Mouse (Mus musculus) neural tube, embryonic 10.5 days (tissue): Measurements from ENCODE around the gene Rasgef1b.
A peak's percentile ranks its signal among the peaks of the same experiment; 100 is the strongest.

Experiments
- DNase-seq: peaks from one replicate; pipeline ENCODE4 v3.0.0-alpha.2; 2017; ENCODE audit warnings: low spot score; ENCODE audit errors: extremely low spot score

Rasgef1b gene

DNA sequence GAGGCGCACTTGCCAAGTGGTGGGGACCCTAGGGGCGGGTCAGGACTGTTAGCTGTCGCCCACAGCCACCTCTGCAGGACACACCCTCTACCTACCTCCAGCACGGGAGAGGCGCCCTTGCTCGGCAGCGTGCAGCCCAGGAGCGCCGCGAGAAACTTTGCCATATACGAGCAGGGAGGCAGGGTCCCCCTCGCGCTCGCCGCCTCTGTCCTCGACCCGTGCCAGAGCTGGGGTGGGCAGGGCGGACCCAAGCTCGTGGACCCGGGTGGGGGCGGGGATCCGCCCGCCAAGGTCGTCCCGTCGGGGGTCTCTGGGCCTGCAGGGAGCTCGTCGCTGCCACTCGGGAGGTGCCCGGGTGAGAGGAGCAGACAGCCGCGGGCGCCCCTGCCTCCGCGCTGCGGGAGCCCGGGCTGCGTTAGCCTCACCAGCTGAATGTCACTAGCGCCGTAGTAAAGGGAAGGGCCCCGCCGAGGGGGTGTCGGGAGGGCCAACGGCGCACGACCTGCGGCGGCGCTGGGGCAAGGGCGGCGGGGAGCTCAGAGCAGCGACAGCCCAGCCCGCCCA is at the start of gene Rasgef1b:
Gene Rasgef1b, minus strand, starts transcription at position 417 of the 564 bp plus-strand sequence.
- DNase-seq = peak; percentile 81

- no peak for DNase-seq
These were observed 46.5 kb upstream of the Rasgef1b start for GRCm38 (mm10) chr5:99775342-99775741.

GRCm38 (mm10) chr5:99773265-99773664 is 44.4 kb upstream of the Rasgef1b start:
- no peak for DNase-seq

DNA sequence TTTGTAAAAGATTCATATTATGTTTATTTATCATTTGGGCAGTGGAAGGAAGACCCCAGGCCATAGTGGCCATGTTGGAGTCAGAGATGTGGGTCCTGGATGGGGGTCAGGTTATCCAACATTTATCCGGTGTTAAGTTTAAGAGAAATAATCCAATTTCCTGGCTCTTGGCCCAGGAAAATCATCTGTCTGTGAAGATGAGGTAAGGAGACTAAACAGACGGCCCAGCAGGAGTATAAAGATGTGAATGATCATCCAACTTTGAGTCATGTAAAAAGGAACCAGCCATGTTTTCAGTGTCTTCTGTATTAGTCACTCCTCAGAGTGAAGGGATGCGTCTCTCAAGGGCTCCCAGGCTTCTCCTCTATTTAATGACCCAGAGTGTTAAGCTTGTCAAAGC is 35.4 kb upstream of the Rasgef1b start:
- DNase-seq = no peak

DNA sequence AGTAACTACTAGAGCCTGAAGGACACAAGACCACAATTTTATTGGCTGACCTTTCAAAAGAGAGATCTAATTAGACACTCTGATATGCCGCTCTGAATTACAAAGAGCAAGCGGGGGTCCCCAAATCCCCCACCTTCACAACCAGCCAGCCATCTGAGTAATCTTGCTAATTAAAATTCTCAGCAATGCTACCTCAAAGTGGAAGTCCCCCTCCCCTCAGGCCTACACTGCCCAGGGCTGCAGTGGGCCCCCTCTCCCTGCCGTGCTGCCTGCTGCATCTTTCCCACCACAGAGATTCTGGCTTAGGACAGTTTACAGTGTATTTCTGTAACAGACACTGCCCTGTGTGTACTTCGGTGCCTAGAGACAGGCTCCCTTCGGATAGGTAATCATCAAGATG is 30.0 kb upstream of the Rasgef1b start:
- no peak for DNase-seq

DNA sequence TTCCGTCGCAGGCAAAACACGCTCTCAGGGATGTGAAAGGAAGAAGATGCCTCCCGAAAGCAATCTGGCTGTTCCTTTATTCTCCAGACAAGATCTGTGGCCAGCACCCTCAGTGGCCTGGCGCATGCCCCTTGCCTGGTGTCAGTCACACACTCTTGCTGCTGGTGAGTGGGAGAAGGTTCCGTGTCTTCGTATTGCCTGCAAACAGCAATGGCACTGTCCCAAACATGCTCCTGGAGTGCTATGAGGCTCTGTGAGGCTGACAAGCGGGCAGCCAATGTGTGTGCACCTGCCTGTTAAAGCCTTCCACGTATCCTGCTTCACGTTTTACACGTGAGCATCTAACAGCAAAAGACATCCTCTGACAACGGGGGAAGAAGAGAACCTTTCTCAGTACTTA is 25.0 kb upstream of the Rasgef1b start:
- DNase-seq = no peak

DNA sequence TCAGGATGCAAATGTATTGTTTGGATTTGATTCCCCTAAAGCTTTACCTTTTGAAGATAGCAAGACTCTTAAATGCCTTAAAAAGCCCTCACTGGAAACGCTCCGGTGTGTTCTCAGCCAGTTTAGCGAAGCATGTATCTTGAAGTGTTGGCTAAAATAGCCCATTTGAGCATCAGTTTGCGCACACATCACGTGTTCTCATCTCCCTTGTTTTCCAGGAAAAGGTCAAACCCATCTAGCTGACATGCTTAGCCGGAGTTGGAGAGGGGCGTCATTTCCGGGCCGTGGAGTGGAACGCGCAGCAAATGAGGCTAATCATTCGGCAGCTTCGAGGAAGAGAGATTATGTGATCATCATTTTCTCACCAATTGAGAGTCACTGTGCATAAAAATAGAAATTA is 24.5 kb upstream of the Rasgef1b start:
- DNase-seq = no peak

DNA sequence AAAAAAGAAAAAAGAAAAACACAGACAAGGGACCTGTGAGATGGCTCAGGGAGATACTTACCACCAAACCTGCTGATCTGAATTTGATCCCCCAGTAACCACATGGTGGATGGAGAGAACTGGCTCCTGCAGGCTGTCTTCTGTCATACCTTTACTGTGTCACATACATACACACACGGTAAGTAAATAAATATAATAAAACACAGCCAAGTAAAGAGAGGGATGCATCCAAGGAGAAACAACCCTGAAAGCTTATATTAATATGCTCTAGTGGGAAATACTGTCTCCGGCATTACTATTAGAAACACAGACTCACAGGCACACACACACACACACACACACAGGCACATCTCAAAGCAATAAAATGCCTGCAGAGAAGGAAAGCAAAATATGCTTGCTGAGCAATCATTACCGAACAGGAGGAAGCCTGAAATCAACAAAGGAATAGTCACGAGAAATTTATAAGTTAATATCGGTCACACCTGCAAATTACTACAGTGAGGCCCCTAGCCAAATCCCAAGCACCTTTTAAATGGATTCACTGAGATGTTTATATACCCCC is 23.9 kb upstream of the Rasgef1b start:
- no peak for DNase-seq

DNA sequence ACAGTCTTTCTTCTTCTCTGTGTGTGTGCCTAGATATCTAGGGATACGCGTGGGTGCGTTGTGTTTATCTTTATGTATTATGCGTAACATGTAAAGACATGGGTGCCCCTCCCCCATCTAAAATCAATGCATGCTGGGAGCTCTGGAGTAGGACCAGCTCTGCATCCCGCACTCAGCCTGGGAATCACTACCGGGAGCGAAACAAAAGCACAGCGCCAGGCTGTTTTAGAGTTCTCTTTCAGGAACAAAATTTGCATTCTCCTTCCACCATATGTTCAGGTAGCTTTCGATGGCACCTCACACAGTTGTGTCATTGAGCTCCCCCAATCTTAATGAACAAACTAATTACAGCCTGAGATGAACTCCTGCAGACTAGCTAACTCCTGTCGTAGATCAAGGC is 19.6 kb upstream of the Rasgef1b start:
- no peak for DNase-seq

DNA sequence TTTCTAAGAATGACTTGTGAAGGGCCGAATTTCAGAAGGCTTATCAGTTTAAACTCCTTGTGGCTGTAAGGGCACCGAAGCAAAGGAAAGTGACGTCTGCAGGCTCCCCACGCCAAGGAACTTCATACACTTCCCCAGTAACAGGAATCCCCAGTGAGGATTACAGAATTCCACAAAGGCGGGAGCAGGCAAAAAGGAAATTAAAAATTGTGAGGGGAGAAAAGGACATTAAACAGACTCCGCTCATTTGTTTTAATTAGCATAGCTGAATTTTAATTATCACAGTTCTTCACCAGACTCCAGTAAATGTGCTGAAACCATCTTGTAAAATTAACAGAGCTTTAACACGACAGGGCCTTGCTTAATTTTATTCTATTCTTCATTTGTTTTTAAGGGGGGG is 17.2 kb upstream of the Rasgef1b start:
- no peak for DNase-seq

GRCm38 (mm10) chr5:99742874-99743273 is 14.0 kb upstream of the Rasgef1b start:
- DNase-seq = no peak

DNA sequence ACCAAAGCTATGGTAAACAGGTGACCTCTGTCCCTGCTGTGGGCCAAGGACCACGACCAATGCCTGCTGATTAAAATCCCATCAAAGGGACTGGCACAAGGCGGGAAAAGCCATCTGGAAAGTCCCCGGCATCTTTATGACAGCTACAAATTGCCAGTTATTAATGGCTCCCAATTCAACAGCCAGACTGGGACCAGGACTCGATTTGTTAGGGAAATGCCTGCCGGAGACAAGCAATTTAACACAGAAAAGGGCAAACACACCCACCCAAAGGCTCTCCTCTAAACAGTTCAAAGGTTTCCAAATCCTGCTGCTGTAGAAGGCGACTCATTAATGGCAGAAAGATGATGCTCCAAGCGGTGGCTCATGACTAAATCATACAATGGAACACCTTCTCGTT is 13.2 kb upstream of the Rasgef1b start:
- DNase-seq = no peak

GRCm38 (mm10) chr5:99737937-99738727 is 9.3 kb upstream of the Rasgef1b start:
- no peak for DNase-seq

DNA sequence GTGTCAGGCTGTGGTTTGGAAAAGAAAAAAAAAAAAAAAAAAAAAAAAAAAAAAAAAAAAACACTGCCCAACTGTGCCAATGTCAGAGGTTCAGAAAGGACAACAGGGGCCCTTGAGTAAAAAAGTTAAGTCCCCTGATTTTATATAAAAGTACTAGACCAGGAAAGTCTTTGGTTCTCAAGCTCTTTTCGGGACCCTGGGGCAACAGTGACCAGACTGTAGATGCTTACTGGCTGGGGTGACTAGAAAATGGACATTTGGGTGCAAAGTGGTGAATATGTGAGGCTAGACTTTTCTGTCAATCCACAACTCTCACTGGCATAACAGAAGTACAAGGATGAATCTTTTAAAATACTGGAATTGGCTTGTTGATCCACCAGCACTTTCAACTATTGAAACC is 1.1 kb upstream of the Rasgef1b start:
- DNase-seq = no peak

DNA sequence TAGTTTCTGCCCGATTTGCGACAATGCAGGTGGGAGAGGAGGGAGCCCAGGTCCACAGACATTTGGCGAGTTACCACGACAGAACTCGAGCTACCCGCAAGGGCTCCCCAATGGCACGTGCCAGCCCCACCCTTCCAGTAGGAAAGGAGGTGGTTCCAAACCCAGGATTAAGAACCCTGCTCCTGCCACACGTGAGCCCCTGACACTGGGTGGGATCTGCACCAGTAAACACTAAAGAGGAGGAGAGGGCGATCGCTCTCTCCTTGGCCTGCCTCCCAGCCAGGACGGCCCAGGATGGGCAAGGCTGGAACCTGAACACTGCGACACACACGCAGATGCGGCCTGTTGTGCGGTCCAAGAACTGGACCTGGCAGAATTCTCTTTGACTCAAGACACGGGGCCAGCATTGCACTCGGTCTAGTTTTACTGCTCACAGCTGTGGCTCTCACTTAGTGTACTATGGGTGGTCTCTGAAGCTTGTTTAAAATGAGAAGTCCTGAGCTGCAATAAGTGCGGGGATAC is 557 bp upstream of the Rasgef1b start:
- peak; percentile 65 for DNase-seq

- peak; percentile 34 for DNase-seq
These were observed 826 bp downstream of the Rasgef1b start for GRCm38 (mm10) chr5:99728027-99728451.

- DNase-seq = no peak
These were observed 4.9 kb downstream of the Rasgef1b start for GRCm38 (mm10) chr5:99723941-99724340.

DNA sequence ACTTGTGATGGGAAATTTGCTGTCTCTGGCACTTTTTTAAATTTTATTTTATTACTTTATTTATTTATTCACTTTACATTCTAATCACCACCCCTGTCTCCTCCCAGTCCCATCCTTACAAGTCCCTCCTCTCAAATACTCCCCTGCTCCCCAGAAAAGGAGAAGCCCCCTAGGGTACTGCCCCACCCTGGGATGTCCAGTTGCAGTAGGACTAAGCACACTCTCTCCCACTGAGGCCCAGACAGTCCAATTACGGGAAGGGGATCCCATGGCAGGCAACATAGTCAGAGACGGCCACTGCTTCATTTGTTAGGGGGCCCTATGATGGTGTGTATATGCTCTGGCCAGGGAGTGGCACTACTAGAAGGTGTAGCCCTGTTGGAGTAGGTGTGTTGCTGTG is 6.6 kb downstream of the Rasgef1b start:
- no peak for DNase-seq

DNA sequence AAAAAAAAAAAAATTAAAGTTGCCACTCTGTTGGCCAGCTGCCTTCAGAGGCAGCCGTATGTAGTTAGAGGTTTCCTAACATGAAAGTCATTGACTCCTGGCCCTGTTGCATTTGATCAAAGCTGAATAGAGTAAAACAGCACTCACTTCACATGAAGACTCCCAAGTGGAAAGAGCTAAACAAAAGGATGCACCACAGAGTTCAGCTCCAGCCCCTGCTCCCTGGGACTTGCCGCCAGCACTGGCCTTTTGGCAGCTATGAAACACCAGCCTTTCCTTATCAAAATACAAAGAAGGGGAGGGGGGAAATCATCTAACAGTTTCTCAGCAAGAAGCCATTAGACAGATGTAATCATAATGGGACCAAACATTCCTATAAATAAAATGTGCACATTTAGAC is 8.3 kb downstream of the Rasgef1b start:
- DNase-seq = no peak

- no peak for DNase-seq
These were observed 10.9 kb downstream of the Rasgef1b start for GRCm38 (mm10) chr5:99717917-99718316.

DNA sequence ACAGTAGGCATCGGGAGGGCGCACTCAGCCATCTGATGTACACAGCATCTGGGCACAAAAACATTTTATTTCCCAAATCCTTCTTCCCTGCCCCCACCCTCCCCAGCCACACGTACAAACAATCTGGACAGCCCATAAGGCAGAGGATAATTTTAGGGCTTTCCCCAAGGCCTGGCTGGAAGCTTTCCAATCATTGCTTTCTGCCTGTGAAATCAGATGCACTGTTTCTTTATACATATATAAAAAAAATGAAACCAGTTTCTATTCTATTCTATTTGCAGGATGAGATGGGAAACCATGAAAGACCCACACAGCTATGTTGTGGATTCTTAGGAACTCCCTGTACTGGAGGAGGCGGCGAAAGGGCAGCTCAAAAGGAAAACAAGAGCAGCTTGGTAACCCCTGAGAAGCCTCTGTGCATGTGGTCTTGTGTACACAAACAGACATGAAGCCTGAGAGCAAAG is 13.6 kb downstream of the Rasgef1b start:
- DNase-seq = no peak

GRCm38 (mm10) chr5:99711947-99712346 is 16.9 kb downstream of the Rasgef1b start:
- no peak for DNase-seq
